Mouse (Mus musculus): ENCODE results near the gene Sgms2. TPM values are rescaled to one million over a fixed set of nuclear protein-coding genes. Genes with fewer than 3 reads are reported as not detected.

Gene Sgms2
- polyA plus RNA-seq, 1 experiment from 2014 or later = 1.3 TPM

DNA sequence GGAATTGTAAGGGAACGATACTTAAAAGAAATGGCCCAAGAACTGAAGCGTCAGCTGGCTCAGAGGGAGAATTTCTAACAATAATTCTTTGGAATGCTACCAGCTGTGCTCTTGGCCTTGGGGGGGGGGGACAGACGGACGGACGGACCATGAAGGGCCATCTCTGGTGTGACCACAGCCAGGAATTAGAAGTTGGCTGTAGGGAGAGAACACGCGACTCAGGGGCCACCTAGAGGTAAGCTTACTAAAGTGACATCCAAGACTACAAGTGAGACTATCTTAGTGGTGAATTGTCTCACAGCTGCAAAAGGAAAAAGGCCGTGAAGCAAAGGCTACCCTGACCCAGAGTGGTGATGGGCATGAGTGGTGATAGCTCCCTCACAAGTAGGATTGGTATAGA lies 20.4 kb upstream of the Sgms2 start:
- Histone ChIP-seq H3K4me2 (no peak overlapping the region), H3K27me3 (ENCODE audit: control insufficient read depth, insufficient read depth, low read length) (no peaks in the 10 kb centered on the region), H3K27ac (ENCODE audit: low read depth, low read length) (no peak overlapping the region), H3K9me3 (replicated peaks; ENCODE audit: control insufficient read depth, low read length) (no peaks in the 10 kb centered on the region), H3K4me3 (ENCODE audit: low read depth, low read length) (no peak overlapping the region), H3K9ac (ENCODE audit: low read depth, low read length) (no peak overlapping the region), H3K36me3 (ENCODE audit: control insufficient read depth, insufficient read depth, low read length) (no peaks in the 10 kb centered on the region), H3K4me1 (ENCODE audit: control insufficient read depth, insufficient read depth, low read length) (no peaks in the 10 kb centered on the region)
- 58% methylated on average over 8 of the region's 8 CpGs for WGBS (ENCODE audit: insufficient replicate concordance)
- no peak for ATAC-seq (replicated peaks; ENCODE audit: insufficient number of reproducible peaks, low FRiP score, low TSS enrichment)

- Histone ChIP-seq H3K27ac (ENCODE audit: low read depth, low read length) (no peak overlapping the region), H3K9me3 (replicated peaks; ENCODE audit: control insufficient read depth, low read length) (no peaks in the 10 kb centered on the region), H3K36me3 (ENCODE audit: control insufficient read depth, insufficient read depth, low read length) (no peaks in the 10 kb centered on the region), H3K27me3 (ENCODE audit: control insufficient read depth, insufficient read depth, low read length) (no peaks in the 10 kb centered on the region), H3K4me2 (no peak overlapping the region), H3K4me3 (ENCODE audit: low read depth, low read length) (no peak overlapping the region), H3K4me1 (ENCODE audit: control insufficient read depth, insufficient read depth, low read length) (no peaks in the 10 kb centered on the region), H3K9ac (ENCODE audit: low read depth, low read length) (no peak overlapping the region)
- no peak for ATAC-seq (replicated peaks; ENCODE audit: insufficient number of reproducible peaks, low FRiP score, low TSS enrichment)
- WGBS (ENCODE audit: insufficient replicate concordance) = 68% methylated on average over 2 of the region's 2 CpGs
These were observed 16.8 kb upstream of the Sgms2 start for GRCm38 (mm10) chr3:131508024-131508423.

DNA sequence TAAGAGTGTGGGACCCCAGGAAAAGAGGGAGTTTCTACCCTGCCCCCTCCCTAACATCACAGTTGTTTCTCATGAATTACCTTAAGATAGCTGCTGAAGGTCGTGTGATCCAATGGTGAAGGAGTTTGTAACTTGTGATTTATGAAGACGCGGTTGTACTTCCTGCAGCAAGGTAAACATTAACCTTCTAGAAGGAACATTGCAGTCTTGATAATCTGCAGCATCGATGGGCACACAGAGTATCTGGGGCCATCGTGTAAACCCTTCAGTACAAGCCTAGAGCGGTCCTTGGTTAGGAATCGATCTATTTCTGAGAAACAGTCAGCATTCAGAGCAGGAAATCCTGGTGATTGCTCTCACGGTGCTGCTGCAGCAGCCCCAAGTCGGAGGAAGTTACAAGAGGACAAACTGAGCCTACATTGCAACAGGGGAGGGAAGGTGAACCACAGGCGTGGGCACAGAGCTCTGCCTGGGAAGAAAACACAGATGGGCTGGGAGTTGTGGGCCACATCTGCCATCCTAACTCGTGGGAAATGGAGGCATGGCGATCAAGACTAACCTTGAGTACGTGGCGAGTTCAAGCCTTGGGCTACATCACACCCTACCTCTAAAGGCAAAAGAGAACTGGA lies 13.5 kb upstream of the Sgms2 start:
- Histone ChIP-seq H3K36me3 (ENCODE audit: control insufficient read depth, insufficient read depth, low read length) (no peaks in the 10 kb centered on the region), H3K27me3 (ENCODE audit: control insufficient read depth, insufficient read depth, low read length) (no peaks in the 10 kb centered on the region), H3K4me2 (no peak overlapping the region), H3K9me3 (replicated peaks; ENCODE audit: control insufficient read depth, low read length) (no peaks in the 10 kb centered on the region), H3K27ac (ENCODE audit: low read depth, low read length) (no peak overlapping the region), H3K4me3 (ENCODE audit: low read depth, low read length) (no peak overlapping the region), H3K4me1 (ENCODE audit: control insufficient read depth, insufficient read depth, low read length) (no peaks in the 10 kb centered on the region), H3K9ac (ENCODE audit: low read depth, low read length) (no peak overlapping the region)
- WGBS (ENCODE audit: insufficient replicate concordance) = 75% methylated on average over 14 of the region's 14 CpGs
- ATAC-seq (replicated peaks; ENCODE audit: insufficient number of reproducible peaks, low FRiP score, low TSS enrichment) = no peak

DNA sequence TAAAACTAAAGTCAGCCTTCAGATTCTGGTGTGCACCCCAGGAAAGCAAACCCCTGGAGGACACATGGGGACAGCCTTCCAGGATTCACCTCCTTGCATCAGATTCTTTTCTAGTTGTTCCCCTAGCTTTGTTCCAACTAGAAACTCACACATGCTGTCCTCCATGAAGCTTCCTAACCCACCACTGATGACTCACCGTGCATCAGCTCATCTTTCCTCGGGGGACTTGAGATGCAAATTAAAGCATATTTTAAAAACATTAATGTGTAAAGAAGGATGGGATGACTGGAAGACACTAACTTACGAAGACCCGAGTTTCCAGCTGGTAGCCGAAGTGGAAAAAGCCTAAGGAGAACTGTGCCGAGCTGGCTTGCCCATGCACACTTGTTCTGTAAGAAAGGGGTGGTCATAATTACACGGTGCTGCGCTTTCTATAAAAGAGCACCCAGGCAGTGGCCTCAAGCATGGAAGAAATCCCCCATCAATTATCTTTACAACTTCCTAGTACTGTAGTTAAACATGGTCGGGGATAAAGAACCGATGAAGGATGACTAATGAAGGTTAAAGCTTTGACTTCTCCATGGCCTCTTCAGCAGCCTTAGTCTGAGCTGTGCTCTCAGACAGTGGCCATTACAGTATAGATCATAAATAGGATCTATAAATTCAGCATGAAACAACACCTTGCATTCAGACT lies 10.6 kb upstream of the Sgms2 start:
- H3K9me3 ChIP-seq (replicated peaks; ENCODE audit: control insufficient read depth, low read length) = no peaks in the 10 kb centered on the region
- no peak overlapping the region for H3K9ac ChIP-seq (ENCODE audit: low read depth, low read length)
- no peaks in the 10 kb centered on the region for H3K4me1 ChIP-seq (ENCODE audit: control insufficient read depth, insufficient read depth, low read length)
- ATAC-seq (replicated peaks; ENCODE audit: insufficient number of reproducible peaks, low FRiP score, low TSS enrichment) = no peak
- H3K27ac ChIP-seq (ENCODE audit: low read depth, low read length) = no peak overlapping the region
- H3K27me3 ChIP-seq (ENCODE audit: control insufficient read depth, insufficient read depth, low read length) = no peaks in the 10 kb centered on the region
- H3K36me3 ChIP-seq (ENCODE audit: control insufficient read depth, insufficient read depth, low read length) = no peaks in the 10 kb centered on the region
- H3K4me3 ChIP-seq (ENCODE audit: low read depth, low read length) = no peak overlapping the region
- no peak overlapping the region for H3K4me2 ChIP-seq
- 82% methylated on average over 10 of the region's 10 CpGs for WGBS (ENCODE audit: insufficient replicate concordance)

GRCm38 (mm10) chr3:131499651-131500050 lies 8.4 kb upstream of the Sgms2 start:
- Histone ChIP-seq H3K4me2 (no peak overlapping the region), H3K4me1 (ENCODE audit: control insufficient read depth, insufficient read depth, low read length) (no peaks in the 10 kb centered on the region), H3K27me3 (ENCODE audit: control insufficient read depth, insufficient read depth, low read length) (no peaks in the 10 kb centered on the region), H3K9ac (ENCODE audit: low read depth, low read length) (no peak overlapping the region), H3K27ac (ENCODE audit: low read depth, low read length) (no peak overlapping the region), H3K36me3 (ENCODE audit: control insufficient read depth, insufficient read depth, low read length) (no peaks in the 10 kb centered on the region), H3K4me3 (ENCODE audit: low read depth, low read length) (no peak overlapping the region), H3K9me3 (replicated peaks; ENCODE audit: control insufficient read depth, low read length) (no peaks in the 10 kb centered on the region)
- WGBS (ENCODE audit: insufficient replicate concordance) = 86% methylated on average over 6 of the region's 6 CpGs
- no peak for ATAC-seq (replicated peaks; ENCODE audit: insufficient number of reproducible peaks, low FRiP score, low TSS enrichment)

DNA sequence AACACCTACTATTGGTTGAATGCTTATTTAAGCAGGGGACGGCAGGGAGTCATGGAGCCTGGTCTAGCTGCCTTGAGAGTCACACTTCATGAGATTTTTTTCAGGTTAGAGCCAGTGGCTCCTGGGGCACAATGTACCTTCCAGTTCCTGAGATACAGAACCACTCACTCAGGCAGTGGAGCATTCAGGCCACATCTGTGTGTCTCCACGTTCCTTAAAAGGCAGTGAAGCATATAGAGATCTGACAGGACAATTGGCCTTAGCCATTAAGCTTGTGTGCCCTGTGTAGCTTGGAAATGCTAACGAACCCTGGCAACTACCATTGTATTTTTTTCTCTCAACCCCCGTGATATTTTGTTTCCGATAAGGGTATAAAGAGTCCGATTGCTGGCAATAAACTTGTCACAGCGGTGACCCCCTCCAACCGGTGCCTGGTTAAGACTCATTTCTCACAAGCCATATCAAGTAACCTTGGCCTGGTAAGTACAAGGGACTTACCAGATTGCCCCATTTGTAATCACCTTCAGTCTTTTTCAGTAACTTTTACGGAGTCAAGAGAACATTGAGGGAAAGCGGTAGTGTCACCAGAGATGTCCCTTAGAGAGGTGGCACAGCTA lies 5.4 kb upstream of the Sgms2 start:
- Histone ChIP-seq H3K27me3 (ENCODE audit: control insufficient read depth, insufficient read depth, low read length) (peaks cover 6% of the 10 kb centered on the region; the same call in 1 of the 2 replicates), H3K9me3 (replicated peaks; ENCODE audit: control insufficient read depth, low read length) (no peaks in the 10 kb centered on the region), H3K27ac (ENCODE audit: low read depth, low read length) (no peak overlapping the region), H3K4me3 (ENCODE audit: low read depth, low read length) (no peak overlapping the region), H3K4me2 (no peak overlapping the region), H3K4me1 (ENCODE audit: control insufficient read depth, insufficient read depth, low read length) (no peaks in the 10 kb centered on the region), H3K36me3 (ENCODE audit: control insufficient read depth, insufficient read depth, low read length) (no peaks in the 10 kb centered on the region), H3K9ac (ENCODE audit: low read depth, low read length) (no peak overlapping the region)
- ATAC-seq (replicated peaks; ENCODE audit: insufficient number of reproducible peaks, low FRiP score, low TSS enrichment) = no peak
- WGBS (ENCODE audit: insufficient replicate concordance) = 74% methylated on average over 10 of the region's 10 CpGs

DNA sequence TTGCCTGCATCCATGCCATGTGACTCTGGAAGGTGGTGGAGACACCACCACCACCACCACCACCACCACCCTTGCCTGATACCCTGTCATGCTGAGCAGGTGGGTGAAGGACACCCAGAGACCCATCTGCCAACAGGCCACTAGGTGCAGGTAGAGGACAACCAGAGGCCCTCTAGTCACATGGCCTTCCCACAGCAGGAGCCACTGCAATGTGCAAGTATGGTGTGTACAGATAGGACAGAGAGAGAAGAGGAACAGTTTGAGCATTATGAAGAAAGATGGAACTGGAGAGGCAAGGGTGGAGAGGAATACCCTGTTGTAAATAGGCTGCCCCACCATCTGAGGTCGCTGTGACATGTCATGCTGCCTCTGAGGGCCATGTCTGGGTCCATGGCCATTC lies 3.9 kb upstream of the Sgms2 start:
- H3K9me3 ChIP-seq (replicated peaks; ENCODE audit: control insufficient read depth, low read length) = no peaks in the 10 kb centered on the region
- no peak overlapping the region for H3K27ac ChIP-seq (ENCODE audit: low read depth, low read length)
- no peak overlapping the region for H3K4me2 ChIP-seq
- H3K27me3 ChIP-seq (ENCODE audit: control insufficient read depth, insufficient read depth, low read length) = peaks cover 12% of the 10 kb centered on the region; the same call in 1 of the 2 replicates
- H3K36me3 ChIP-seq (ENCODE audit: control insufficient read depth, insufficient read depth, low read length) = no peaks in the 10 kb centered on the region
- H3K9ac ChIP-seq (ENCODE audit: low read depth, low read length) = no peak overlapping the region
- H3K4me3 ChIP-seq (ENCODE audit: low read depth, low read length) = no peak overlapping the region
- no peaks in the 10 kb centered on the region for H3K4me1 ChIP-seq (ENCODE audit: control insufficient read depth, insufficient read depth, low read length)
- 80% methylated on average over 1 of the region's 1 CpGs for WGBS (ENCODE audit: insufficient replicate concordance)
- no peak for ATAC-seq (replicated peaks; ENCODE audit: insufficient number of reproducible peaks, low FRiP score, low TSS enrichment)

GRCm38 (mm10) chr3:131493194-131493593 lies 2.0 kb upstream of the Sgms2 start:
- H3K36me3 ChIP-seq (ENCODE audit: control insufficient read depth, insufficient read depth, low read length) = no peaks in the 10 kb centered on the region
- no peak overlapping the region for H3K27ac ChIP-seq (ENCODE audit: low read depth, low read length)
- H3K9ac ChIP-seq (ENCODE audit: low read depth, low read length) = no peak overlapping the region
- no peaks in the 10 kb centered on the region for H3K4me1 ChIP-seq (ENCODE audit: control insufficient read depth, insufficient read depth, low read length)
- no peaks in the 10 kb centered on the region for H3K9me3 ChIP-seq (replicated peaks; ENCODE audit: control insufficient read depth, low read length)
- 41% methylated on average over 6 of the region's 6 CpGs for WGBS (ENCODE audit: insufficient replicate concordance)
- no peak for ATAC-seq (replicated peaks; ENCODE audit: insufficient number of reproducible peaks, low FRiP score, low TSS enrichment)
- H3K4me3 ChIP-seq (ENCODE audit: low read depth, low read length) = no peak overlapping the region
- no peak overlapping the region for H3K4me2 ChIP-seq
- H3K27me3 ChIP-seq (ENCODE audit: control insufficient read depth, insufficient read depth, low read length) = peaks cover 22% of the 10 kb centered on the region
